Mouse (Mus musculus) embryo, embryonic 10.5 days (tissue): ENCODE results near the gene Ppp1r9a.
A peak's percentile ranks its signal among the peaks of the same experiment; 100 is the strongest.

ENCODE experiments used
- DNase-seq: peaks from one replicate; pipeline ENCODE4 v3.0.0-alpha.2; 2015; ENCODE audit warnings: low spot score

Ppp1r9a gene

GRCm38 (mm10) chr6:4956651-4957050 lies 53.9 kb downstream of the Ppp1r9a start:
- DNase-seq = no peak

DNA sequence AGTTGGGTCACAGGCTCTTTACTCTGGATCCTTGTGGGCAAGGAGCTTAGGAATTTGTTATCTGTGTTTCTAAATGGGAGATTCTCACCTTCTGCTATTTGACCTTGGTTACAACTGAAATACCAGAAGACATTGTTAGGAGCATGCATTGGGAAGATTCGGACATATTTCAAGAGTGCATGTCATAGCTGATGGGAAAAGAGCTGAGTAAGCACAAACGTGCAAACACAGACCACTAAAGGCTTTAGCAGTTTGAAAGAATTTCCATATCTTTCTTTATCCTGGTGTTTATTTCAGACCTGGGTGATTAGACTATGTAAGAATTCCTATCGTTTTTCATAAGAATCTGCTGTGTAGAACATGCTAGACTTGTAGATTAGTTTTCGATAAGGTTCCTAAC lies 59.5 kb downstream of the Ppp1r9a start:
- DNase-seq = no peak

DNA sequence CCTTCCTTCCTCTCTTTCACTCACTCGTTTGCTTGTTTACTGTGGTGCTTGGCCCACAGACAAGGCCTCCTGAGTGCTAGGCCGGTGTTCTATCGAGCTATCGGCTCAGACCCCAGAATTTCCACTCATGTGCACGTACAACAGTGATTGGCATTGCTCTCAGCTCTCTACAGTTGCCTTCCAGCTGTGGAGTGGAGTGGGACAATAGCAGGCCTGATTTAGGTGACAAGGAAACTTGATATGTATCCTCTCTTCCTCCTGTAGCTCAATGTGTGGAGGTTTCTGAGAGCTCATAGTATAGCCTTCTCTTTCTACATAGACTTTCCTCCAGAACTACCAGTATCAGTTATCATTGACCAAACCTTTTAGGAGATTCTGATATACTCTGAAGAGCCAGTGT lies 60.3 kb downstream of the Ppp1r9a start:
- no peak for DNase-seq

- no peak for DNase-seq
Observed at GRCm38 (mm10) chr6:4967236-4967635, 64.5 kb downstream of the Ppp1r9a start.

DNA sequence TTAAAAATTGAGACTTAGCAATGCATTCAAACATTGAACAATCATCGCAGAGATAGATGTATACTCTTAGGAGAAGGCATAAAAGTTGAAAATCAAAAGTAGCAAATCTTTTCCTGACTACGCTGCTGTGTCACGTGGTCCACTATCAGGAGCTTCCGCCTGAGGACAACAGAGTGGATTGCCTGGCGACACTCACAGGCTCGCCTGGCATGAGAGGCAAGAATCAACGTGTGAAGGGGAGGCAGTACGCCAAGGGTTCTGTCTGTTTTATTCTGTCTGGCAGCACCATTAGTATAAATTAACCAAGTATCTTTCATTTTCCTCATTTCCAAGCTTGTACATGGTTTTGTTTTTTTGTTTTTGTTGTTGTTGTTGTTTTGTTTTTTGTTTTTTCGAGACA lies 68.5 kb downstream of the Ppp1r9a start:
- no peak for DNase-seq

- DNase-seq = no peak
Observed at GRCm38 (mm10) chr6:4972808-4973207, 70.1 kb downstream of the Ppp1r9a start.

DNA sequence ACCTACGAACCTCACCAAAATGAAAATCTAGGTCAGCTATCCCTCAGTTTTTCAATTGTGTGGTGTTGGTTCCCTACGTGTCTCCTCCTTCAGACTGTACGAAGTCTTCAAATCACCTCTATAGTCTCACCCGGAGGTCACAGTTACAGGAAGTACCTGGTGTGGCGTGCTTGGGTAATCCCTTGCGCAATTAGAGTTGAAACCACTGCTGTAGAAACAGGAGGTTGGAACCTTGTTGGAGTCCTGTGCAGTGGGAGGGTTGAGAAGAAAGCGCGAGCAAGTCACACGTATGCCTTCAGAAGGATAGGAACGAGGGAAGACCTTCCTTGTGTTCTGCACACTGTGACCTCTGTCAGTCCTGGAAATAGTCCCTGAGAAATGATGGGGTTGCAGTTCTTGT lies 70.6 kb downstream of the Ppp1r9a start:
- no peak for DNase-seq

DNA sequence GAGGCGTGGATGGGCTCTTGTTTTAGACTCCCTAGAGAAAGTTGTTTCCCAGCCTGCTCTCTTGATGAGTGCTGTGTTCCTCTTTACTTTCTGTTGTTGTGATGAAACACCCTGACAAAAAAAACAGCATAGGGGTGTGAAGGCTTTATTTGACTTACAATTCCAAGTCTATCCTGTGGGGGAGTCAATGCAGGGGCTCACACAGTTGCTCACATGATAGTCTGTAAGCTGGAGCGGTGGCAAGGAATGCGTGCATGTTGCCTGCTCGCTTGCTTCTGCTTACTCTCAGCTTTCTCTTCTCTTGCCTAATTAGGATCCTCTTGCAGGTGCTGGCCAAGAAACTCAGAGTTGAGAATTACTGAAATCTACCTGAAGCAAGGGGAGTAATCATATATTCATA lies 74.8 kb downstream of the Ppp1r9a start:
- DNase-seq = no peak

GRCm38 (mm10) chr6:4978249-4978648 lies 75.5 kb downstream of the Ppp1r9a start:
- DNase-seq = no peak

- no peak for DNase-seq
Observed at GRCm38 (mm10) chr6:4978897-4979296, 76.2 kb downstream of the Ppp1r9a start.

GRCm38 (mm10) chr6:4980113-4980512 lies 77.4 kb downstream of the Ppp1r9a start:
- no peak for DNase-seq

DNA sequence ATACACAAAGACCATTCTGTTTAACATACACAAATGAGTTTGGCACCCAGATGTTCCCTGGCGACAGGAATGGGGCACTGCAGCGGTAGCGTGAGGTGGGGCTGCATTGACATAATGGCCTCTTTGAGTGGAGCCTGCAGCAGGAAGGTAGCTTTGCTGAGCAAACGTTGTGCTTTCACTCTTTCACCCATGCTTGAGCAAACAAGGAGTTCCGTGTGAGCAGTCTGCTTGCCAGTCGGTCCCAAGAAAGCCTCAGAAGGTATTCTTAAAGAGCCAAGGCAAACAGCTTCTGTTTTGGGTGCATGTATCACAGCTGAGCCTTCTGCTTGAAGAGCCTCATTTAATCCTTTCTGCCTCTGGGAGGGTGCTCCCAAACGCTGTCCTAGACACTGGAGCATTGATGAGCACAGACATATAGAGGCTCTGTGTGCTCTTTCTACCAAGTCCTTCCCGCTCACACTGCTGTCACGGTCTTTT lies 80.0 kb downstream of the Ppp1r9a start:
- peak; percentile 60 for DNase-seq

DNA sequence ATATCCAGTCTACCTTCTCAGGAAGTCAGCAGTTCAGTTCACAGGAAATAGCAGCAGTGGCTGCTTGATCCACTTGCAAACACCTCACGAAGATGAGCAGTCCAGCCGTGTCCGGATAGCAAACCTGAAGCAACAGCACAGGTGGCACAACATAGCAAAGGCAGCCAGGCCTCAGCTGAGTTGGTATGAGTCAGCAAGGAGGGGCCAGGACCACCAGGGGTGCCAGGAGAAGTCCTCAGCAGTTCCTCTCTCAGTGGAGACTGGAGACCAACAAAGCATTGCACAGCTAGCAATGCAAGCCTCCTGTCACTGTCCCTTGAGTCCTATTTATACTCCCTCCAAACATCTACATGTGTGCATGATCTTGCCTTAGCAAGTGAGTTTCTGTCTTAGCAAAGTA lies 83.0 kb downstream of the Ppp1r9a start:
- no peak for DNase-seq

DNA sequence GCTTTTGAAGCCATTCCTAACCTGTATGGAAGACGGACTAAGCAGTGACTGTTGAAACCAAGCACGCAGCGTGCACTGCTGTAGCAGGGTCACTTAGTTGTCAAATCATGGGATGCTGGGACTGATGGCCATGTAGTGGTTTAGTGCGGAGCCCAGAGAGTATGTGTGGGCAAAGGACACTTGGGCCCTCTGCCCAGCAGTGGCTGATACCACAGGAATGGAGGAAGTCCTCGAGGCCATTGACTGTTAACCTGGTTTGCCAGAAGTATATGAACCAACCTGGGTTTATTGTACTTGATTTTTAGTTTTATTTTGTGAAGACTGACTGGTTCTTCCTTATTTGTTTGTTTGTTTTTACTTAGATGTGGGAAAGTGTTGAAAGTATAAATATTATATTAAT lies 84.4 kb downstream of the Ppp1r9a start:
- no peak for DNase-seq

- no peak for DNase-seq
Observed at GRCm38 (mm10) chr6:4988688-4989087, 86.0 kb downstream of the Ppp1r9a start.

GRCm38 (mm10) chr6:4992308-4992707 lies 89.6 kb downstream of the Ppp1r9a start:
- no peak for DNase-seq

GRCm38 (mm10) chr6:4993600-4994160 lies 91.0 kb downstream of the Ppp1r9a start:
- DNase-seq = peak; percentile 49

GRCm38 (mm10) chr6:4994161-4994919 lies 91.6 kb downstream of the Ppp1r9a start:
- DNase-seq = peak; percentile 72

DNA sequence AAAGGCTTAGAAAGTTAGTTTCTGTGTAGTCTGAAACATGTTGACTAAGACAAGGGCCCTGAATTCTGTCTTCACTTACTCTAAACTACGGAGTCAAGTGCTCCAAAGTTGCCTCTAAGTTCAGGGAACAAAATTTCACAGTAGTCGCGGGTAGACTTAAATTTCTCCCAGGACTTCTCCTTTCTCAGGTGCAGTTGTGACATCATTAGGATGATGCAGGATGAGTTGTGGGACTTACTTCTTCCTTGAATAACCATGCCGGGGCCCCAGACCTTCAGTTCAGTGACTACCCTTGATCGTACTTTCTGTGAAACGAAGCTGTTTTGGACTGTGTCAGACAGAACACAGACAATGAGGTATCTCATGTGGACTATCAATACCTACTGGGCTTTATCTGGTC lies 94.9 kb downstream of the Ppp1r9a start:
- DNase-seq = no peak

DNA sequence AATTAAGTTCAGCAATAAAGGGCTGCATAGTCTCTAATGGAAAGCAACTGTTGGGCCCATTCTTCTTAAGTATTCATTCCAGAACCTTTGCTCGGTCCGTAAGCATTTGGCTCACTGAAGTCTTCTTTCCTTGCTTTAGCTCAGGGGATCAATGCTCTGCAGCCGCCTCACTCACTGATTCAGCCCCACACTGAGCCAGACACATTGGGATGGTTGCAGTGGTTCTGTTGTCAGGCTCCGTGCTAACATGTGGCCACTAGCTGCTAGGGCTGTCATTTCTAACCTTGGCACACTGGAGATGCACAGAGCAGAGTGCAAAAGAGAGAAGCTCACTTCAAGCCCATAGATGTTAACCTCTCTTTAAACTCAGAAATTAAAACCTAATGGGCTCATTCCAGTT lies 96.2 kb downstream of the Ppp1r9a start:
- DNase-seq = no peak

GRCm38 (mm10) chr6:5000788-5001187 lies 98.1 kb downstream of the Ppp1r9a start:
- DNase-seq = no peak

DNA sequence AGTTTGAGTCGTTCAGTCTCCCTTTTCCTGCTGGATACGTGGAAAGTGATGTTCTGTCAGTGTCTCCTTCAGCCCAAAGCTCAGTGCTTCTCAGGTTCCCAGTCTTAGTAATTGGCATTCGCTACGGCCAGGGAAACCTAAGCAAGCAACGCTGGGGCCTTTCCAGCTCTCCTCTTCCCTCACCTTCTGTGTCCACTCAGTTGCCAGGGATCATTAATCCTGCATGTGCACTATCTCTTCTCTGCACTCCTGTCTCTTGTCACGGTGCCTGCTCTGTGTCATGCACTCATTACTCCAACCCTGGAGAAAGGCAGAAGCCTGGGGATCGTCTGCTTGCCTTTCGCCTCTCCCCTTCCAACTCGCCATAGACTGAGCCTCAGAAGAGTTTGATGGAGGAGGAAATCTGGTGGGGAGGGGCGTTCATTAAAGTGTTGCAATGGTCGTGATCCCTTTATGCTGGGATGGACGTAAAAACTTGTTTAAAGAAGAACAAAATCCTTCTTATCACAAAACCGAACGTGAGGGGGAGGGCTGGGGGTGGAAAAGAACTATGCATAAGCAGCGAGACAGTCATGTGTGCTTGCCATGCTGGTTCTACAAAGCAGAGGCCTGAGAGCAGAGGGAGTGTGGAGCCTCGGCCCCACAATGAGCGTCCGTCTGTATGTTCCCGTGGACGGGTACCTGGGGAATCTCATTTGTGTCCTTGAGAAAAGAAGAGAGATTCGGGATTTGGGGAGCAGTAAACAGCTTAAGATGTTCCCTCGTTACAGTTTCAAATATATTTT lies 103.0 kb downstream of the Ppp1r9a start:
- peak; percentile 58 for DNase-seq
